Mouse (Mus musculus): Measurements from ENCODE around the gene Kars. TPM values are rescaled to one million over a fixed set of nuclear protein-coding genes. Genes with fewer than 3 reads are reported as not detected.

Kars gene
- total RNA-seq, 2 experiments from 2014 or later = 92.3 to 102 TPM

GRCm38 (mm10) chr8:111989911-111990310, 21.2 kb downstream of the Kars start:
- peak; percentile 78 for DNase-seq (ENCODE audit: low spot score in 2 of 2)

- DNase-seq (ENCODE audit: low spot score in 2 of 2) = no peak
Observed at GRCm38 (mm10) chr8:111984511-111984910, 26.6 kb downstream of the Kars start.

GRCm38 (mm10) chr8:111982116-111982515, 29.0 kb downstream of the Kars start:
- no peak for DNase-seq (ENCODE audit: low spot score in 2 of 2)

GRCm38 (mm10) chr8:111978147-111978546, 33.0 kb downstream of the Kars start:
- DNase-seq (ENCODE audit: low spot score in 2 of 2) = no peak

DNA sequence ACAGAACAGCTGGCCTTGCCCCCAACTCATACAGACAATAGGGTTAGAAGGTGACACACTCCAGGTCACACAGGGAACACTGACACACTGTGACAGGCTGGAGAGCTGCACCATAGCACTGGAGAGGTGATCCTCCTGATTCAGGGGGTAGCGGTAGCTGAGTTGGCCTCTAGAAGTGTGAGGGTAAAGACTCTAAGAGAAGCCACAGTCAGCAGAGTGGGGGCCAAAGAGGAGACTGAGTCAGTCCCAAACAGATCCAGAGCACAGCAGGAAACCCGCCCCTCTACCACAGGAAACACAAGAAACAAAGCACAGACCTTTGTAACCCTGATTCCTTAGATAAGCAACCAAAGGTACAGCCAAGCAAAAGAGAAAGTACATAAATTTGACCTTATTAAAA, 34.8 kb downstream of the Kars start:
- DNase-seq (ENCODE audit: low spot score in 2 of 2) = no peak

DNA sequence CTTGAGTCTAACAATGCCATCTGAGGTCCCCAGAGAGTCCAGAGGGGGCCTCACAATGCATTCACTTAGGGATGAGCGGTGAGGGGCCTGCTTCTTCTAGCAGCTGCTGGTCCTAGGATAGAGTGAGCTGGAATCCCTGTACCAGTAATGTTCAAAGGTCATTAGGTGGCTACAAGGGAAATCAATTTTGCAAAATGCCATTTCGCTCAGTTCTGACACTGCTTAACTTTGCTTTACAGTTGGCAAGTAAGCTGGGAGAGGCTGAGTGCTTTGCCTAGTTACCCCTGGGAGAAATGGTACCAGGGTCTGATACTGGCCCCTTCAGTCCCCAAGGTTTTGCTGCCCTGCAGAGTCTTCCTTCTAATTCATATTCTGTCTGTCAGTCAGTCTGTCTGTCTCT, 35.4 kb downstream of the Kars start:
- DNase-seq (ENCODE audit: low spot score in 2 of 2) = no peak

GRCm38 (mm10) chr8:111974138-111974537, 37.0 kb downstream of the Kars start:
- no peak for DNase-seq (ENCODE audit: low spot score in 2 of 2)

GRCm38 (mm10) chr8:111968991-111969390, 42.1 kb downstream of the Kars start:
- DNase-seq (ENCODE audit: low spot score in 2 of 2) = no peak

DNA sequence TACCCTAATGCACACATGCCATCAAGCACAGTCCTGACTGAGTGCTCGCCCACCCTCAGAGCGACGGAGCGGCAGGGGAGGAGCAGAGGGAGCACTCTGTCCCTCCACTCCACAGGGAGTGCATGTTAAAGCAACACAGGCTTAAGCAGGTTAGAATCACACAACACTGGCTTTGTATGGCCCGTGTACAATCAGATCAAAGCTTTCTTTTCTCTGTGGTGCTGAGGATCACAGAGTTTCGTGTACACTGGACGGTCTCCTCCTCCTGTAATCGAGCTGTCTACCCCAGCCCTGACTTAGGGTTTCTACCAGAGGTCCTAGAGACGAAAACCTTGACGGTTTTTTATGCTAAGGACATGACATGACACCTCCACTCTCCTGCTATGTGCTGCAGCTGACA, 42.6 kb downstream of the Kars start:
- DNase-seq (ENCODE audit: low spot score in 2 of 2) = no peak

DNA sequence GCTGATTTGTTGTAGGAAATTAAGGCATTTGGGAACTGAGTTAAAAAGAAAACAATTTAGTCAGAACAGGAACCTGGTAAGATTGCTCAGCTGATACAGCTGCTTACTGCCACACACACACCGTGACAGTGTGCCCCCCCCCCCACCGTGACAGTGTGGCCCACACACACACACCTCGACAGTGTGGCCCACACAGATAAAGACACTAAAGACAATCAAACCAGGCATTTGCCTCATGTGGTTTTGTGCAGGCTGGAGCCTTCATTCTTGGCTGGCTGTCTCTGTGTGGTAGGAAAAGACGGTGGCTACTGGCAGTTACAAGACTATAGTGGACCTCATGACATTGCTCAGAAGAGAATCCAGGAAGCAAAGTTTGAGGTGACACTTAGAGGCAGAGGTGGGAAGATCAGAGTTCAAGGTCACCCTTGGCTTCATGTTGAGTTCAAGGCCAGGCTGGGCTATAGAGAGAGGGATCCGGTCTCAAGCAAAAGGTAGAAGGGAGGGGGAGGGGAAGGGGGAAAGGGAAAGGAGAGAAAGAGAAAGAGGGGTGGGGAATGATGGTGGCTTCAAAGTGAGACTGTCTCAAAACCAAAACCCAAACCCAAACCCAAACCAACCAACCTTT, 43.8 kb downstream of the Kars start:
- DNase-seq (ENCODE audit: low spot score in 2 of 2) = no peak

- no peak for DNase-seq (ENCODE audit: low spot score in 2 of 2)
Observed at GRCm38 (mm10) chr8:111964849-111965561, 46.1 kb downstream of the Kars start.

- DNase-seq (ENCODE audit: low spot score in 2 of 2) = no peak
Observed at GRCm38 (mm10) chr8:111964351-111964750, 46.8 kb downstream of the Kars start.

GRCm38 (mm10) chr8:111963546-111963945, 47.6 kb downstream of the Kars start:
- DNase-seq (ENCODE audit: low spot score in 2 of 2) = no peak

DNA sequence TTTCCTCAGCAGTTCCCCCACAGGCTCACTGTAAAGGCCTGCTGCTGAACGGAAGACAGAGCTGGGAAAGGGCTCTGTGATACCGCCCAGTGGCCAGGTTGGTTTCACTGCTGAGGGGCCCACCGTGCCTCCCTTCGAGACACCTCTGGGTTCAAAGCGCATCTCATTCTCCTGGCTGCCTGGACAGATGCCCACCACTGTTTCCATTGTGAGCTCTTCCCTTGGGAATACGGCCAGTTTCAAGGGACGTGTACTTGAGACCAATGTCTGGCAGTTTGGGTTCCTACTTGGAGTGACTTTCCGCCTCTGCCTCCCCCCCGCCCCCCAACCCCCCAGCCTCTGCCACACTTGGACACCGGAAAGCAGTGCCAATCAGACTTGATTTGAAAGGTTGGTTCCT, 48.0 kb downstream of the Kars start:
- DNase-seq (ENCODE audit: low spot score in 2 of 2) = no peak

- DNase-seq (ENCODE audit: low spot score in 2 of 2) = no peak
Observed at GRCm38 (mm10) chr8:111962589-111962988, 48.5 kb downstream of the Kars start.

DNA sequence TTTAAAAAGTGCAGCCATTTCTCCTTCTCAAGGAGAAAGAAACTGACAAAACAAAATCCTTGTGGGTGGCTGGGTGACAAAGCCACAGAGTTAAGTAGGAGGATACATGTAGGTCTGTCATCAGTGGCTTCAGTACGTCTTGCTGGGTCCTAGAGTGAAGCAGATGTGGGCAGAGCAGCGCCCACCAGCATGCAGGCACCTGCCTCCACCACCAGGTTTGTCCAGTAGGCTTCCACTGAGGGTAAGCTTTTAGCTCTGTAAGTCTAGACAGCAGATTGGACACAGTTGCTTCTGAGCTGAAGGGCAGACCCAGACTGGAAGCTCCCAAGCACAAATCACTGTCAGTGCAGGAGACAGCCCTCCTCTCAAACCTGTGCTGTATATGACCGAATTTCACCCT, 49.8 kb downstream of the Kars start:
- no peak for DNase-seq (ENCODE audit: low spot score in 2 of 2)

DNA sequence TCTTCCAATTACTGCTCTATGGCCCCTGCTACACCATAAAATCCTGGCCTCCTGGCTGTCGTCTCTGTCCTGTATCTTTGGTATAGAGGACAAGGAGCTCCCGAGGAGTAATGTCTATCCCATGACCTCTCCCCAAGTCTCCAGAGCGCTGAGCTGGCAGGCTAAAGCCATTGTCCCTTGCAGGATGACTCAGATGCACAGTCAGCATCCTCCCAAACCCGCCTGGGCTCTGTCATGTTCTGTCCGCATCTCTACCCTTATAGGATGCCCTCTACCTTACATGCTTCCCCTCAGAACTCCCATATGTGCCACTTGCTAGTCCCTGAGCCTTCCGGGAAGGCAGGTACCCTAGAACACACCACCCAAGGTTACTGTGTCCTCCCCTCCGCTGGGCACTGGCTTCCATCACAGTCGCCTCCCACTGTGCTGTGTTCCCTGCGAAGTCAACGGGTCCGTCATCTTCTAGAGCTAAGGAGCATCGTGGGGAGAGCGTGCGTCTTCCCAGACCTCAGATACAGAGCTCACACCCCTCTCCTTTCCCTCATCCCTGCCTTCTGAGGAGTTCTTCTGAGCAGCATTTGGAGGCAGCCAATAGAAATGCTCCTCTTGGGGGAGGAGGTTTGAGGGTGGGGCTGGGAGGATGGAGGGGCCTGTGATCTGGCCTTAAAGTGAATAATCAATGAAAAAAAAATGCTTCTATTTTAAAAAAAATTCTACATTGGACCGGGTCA, 50.4 kb downstream of the Kars start:
- DNase-seq (ENCODE audit: low spot score in 2 of 2) = no peak

GRCm38 (mm10) chr8:111957231-111957630, 53.9 kb downstream of the Kars start:
- no peak for DNase-seq (ENCODE audit: low spot score in 2 of 2)

DNA sequence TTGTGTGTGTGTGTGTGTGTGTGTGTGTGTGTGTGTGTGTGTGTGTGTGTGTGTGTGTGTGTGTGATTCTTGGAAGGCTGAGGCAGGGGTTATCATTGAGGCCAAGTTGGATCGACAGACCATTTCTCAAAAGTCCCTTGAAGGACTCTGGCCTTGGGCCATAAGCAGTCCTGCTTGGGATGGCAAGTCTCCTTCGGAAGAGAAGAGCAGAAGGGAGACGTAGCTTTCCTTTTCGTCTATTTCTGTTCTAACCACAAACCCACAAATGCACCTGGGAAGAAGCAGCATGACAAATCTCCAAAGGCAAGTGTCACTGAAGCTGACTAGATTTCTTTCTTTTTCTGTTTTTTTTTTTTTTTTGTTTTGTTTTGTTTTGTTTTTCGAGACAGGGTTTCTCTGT, 55.2 kb downstream of the Kars start:
- DNase-seq (ENCODE audit: low spot score in 2 of 2) = no peak

DNA sequence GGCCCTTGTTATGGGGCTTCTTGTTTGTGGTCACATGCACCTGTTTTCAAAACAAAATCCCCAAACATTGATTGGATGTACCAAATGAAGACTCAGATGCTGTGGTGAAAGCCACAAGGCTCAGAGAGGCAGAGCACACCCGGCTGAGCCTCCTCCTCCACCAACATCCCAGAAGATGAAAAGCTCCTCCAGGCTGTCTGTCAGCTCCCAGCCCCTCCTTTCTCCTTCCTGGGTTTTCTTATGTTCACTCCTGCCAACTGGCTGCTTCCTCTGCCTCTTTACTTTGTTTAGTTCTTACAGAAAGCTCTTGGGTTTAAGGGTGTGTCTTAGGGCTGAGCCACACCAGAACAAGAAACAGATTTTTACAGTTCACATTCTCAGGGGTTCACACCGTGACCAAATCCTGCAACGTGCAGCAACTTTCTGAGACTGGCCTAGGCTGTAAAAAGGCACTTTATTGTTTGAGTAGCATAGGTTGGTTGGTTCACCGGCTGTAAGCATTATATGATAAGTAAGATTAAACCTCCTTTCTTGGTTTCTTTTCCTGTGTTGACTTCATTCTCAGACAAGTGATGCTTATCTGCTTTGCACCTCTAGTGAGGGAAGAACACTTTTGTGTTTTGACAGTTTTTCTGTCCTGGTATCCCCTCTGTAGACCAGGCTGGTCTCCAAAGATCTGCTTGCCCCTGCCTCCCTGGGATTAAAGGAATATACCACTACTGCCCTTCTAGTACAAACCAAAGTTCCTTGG, 56.1 kb downstream of the Kars start:
- DNase-seq (ENCODE audit: low spot score in 2 of 2) = no peak

DNA sequence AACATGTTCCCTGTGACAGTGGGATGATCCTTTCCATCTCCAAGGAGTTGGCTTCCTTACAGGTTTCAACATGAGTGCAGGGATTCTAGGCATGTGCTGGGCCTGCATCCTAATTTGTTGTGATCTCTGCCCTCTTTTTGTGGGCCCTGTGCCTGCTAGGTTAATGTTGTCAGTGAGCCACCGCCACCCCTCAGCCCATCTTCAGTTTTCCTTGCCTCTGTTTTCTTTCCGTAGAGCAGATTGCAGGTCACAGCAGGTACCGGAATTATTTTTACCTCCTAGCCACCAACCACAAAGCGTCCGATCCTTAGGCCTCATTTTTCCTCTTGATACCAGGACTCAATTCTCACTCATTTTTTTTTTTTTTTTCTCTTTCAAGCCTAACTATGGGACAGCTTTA, 59.2 kb downstream of the Kars start:
- no peak for DNase-seq (ENCODE audit: low spot score in 2 of 2)

DNA sequence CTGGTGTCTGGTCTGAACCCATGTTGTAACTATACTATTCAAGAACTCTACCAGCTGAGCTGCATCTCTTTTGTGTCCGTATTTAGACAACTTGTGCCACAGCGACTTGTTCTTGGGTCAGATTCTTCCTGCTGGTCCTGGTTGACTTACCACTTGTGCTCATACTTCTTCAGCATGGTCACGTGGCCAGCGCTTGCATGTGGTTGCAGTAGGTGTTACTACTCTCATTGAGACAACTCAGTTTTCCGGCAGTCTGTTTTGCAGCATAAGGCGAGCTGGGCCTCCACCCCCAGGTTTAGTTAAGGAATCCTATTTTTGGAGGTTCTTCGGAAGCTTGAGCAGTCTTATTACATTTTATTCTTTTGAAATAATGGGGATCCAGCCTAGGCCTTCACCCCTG, 59.8 kb downstream of the Kars start:
- no peak for DNase-seq (ENCODE audit: low spot score in 2 of 2)
